Mouse (Mus musculus): Measurements from ENCODE around the gene Psip1.

Gene Psip1

GRCm38 (mm10) chr4:83414241-83414824 is 71.9 kb downstream of the Psip1 start:
- DNase-seq: no peak

DNA sequence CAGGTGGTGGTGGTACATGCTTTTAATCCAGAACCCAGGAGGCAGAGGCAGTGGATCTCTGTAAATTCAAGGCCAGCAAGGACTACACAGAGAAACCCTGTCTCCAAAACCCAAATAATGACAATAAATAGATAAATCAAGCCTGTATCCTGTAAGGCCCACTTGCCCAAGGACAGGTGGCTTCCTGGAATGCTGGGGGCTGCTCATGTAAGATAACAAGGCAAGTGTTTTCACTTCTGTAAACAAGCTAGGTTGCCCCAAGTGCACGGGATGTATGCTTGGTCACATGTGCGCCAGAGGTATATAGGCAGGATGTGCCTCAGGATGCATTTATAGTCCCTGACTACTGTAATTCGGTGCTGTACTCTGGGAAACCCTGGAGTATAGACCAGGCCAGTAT is 74.2 kb downstream of the Psip1 start:
- no peak for DNase-seq

GRCm38 (mm10) chr4:83409867-83410505 is 76.3 kb downstream of the Psip1 start:
- no peak for DNase-seq

- peak in 1 of 2 experiments; percentile 20 for DNase-seq
These were observed 78.6 kb downstream of the Psip1 start for GRCm38 (mm10) chr4:83407688-83408087.

Measured in lung, postnatal 4 days (tissue).